Mouse (Mus musculus) adrenal gland, adult 2 months (tissue): ENCODE measurements around the gene Larp7. TPM values are rescaled to one million over a fixed set of nuclear protein-coding genes. Genes with fewer than 3 reads are reported as not detected.

Source experiments
- DNase-seq: peaks from one replicate; pipeline ENCODE4 v3.0.0; 2021
- microRNA-seq, 2 experiments: library from miRNA; unstranded; fragments of <30 nt; microRNA quantifications; one replicate each; pipeline ENCODE4 v1.2.0; 2021
- polyA plus RNA-seq: library from polyadenylated mRNA; depleted of rRNA; stranded (reverse); fragments of >200 nt; gene quantifications from 2 replicates; pipeline ENCODE4 v1.2.3, GENCODE M21; 2012; rRNA removed
- total RNA-seq, 2 experiments: library from RNA; stranded (reverse); gene quantifications; 2 replicates each; pipeline ENCODE4 v1.2.3; 2021

The Larp7 gene
- total and polyA plus RNA-seq, 3 experiments: 20.5 to 23.5 TPM; not detected in 1

DNA sequence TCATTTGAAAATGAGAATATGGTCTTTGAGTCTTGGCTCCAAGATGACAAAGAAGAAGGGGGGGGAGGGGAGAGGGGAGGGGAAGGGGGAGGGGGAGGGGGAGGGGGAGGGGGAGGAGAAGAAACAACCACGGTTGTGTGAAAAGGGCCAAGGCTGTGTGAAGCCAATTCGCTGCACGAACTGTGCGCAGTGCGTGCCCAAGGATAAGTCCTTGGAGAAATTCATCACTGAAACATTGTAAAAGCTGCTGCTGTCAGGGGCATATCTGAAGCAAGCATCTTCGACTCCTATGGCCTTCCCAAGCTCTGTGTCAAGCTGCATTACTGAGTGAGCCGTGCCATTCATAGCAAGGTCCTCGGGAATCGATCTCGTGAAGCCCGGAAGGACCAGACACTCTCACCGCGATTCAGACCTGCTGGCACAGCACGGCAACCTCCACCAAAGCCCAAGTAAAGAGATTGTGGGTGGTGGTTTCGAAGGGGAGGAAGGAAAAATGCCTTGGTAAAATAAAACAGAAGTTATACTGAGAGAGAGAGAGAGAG lies 40.3 kb downstream of the Larp7 start:
- DNase-seq: peak; percentile 76

DNA sequence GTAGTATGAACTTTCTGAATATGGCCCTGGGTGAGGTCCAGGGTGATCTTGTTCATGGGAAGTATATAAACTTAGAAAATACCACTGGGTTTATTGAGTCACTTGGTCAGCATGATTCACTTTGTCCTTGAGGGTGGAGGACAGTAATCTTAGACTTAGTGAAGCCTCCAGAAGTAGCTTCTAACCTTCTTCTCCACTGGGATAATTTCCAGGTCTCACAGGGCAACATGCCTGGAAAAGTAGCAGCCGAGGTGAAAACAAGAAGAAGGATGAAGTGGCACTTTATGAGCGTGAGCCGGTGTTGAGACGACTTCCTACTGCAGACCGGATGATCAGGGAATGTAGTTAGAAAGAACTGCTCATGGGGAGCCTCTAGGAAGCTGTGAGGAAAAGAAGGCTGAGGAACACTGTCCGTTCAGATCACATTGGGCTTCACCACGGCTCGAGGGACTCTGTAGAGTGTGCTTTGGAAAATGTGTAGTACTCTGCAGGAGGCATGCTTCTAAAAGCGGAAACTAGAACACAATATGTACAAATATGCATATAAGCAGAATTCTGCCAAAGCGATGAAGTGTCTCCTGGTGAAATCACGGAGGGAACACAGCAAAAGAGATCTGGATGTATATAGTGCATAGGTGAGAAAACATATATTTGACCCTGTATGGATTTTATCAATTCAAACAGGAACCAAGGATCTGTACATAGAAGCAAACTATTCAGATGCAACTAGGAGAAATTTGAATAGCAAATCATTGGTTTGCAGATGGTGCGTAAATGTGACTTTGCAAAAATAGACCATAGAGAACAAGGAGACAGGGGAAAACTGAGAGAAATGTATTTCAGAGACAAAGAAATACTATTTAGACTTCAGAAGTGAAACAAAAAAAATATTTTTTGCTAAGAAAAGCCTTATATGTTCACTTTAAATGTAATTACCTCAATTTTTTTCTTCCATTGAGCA lies 41.1 kb downstream of the Larp7 start:
- DNase-seq: peak; percentile 63

DNA sequence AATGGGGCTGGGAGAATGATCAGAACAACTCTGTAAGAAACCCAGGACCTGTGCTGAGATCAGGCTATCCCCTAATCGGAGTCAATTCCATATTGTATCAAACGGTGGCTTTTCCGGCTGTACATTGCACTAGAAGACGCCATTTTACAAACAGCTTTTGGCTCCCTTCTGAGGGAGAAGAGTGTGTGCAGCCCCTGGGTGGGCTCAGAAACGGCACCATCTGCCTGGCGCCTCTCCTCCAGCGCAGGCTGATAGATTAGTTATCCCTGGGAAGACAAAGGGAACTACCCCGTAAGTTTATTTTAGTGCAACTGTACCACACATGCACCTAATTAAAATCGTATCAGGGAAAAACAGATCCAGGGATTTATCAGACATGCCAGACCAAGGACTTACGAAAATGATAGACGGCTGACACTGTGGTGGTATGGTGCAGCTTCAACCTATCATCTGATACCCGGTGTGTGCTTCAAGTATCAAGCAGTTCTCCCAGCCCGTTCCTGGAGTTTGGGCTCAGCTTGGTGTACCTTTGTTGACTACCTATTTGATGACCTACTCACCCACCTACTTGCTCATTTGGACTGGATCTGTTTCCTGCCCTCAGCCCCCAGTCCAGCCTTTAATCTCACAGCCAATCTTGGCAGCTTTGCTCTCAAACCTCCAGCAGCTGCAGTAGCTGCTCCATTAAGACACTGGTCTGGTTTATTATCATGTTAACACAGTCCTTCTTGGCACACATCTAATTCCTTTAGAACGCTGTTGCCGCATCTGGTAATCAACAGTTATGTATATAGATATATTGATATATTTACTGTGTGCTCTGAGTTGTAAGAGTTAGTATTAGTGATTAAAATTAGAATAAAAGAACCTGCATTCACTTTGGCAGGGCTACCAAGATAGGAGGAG lies 45.0 kb downstream of the Larp7 start:
- no peak for DNase-seq

DNA sequence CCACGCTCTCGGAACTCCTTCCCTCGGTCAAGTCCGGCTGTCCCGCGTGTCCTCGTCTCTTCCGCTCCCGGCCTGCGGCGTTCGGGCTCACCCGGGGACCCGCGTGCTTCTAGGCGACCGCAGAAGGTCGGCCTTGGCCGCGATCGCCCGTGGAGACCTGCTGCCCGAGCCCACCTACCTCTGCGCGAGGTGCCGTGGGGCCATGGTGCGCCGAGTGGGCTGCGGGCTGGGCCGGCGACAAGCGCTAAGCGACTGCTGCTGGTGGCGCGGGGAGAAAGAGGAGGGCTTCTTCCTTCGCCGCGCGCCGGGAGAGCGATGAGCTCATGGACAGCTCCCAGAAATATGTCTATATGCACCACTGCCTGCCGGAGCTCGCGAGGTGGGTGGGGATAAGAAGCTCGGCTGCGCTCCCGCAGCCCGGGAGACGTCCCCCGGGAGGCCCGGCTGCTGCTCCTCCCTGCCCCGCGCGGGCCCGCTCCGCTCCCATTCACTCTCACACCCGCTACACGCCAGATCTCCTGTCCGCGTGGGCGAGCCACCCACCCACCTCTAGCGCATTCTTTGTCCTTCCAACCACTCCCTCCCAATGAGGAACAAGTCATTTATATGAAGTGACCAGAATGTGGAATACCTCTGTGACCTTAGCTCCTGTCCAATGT lies 54.3 kb downstream of the Larp7 start, which contains the start of gene Ank2:
Gene Ank2, minus strand, starts transcription at position 609 of the 659 bp plus-strand sequence.
- peak; percentile 82 for DNase-seq

DNA sequence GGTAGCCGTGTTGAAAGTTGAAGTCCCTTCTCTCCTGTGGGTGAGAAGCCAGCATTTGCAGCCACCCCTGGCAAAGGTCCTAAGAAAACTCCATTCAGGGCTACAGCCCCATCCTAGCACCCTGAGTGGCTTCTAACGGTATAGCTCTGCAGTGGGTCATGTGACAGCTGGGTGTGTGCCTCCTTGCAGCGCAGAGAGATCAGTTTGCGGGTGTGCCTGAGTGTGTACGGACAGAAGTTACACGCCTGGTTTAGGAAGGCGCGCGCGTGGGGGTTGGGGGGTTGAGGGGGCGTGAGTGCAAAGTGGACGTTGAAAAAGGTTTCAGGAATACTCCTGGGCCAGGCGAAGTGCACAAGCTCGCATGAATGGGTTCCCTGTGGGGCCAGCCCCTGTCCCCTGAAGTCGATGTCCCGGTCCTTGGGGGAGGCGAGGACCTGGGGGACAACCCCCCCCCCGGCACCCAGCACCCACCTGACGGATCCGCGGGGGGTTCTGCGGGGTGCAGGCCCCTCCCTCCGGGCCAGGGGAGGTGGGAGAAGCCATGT lies 54.9 kb downstream of the Larp7 start:
- peak; percentile 41 for DNase-seq

DNA sequence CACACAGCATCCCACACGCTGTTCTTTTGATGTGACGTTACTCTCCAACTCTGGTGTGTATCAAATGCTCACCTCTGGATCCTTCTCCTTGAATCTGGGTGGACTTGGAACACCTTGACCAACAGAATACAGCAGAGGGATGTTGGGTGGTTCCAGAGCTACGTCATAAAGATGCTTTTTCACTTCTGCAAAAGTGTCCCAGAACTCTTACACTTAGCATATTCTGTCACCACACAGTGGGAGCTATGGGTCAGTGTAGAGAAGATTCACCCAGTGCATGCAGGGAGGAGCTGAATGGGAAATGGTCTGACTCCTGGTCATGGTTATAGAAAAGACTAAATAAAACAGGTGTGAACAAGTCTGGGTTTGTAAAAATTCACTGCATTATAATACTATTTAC lies 60.5 kb downstream of the Larp7 start:
- DNase-seq: no peak

DNA sequence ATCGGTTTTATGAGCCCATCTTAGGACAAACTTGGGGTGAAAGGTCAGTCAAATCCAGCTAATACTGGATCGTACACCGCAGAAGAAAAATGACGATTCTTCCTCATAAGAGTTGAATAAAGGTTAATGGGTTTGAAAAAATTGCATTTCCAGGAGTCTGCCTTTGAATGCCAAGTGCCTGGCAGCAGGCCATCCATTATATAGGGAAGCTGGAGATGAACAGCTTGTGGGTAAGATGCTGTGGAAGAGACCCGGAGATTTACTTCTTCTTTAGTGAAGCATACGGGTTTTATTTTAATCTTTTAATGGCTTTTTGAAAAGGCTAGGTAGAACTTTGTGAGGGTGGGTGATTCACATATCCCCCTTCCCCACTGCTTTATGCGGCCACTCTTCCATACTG lies 65.8 kb downstream of the Larp7 start:
- DNase-seq: no peak

Small RNA genes lying within 50 kb of the gene (microRNA-seq; reads per million reads assigned to microRNA genes)
- gene Mir302a (12.8 to 15.6 reads per million in 2 experiments), gene Mir302b (13.6 to 16.5 reads per million in 2 experiments), gene Mir302c (1.3 to 2.1 reads per million in 2 experiments), gene Mir302d (13.8 to 17.8 reads per million in 2 experiments), gene Mir367 (0 reads per million in 2 experiments)

Other genes with a start within 250 kb of the Larp7 start
- 10 to 100 TPM; 36.3 to 44.8 TPM for gene Ank2, start 54.0 kb downstream of the Larp7 start, total RNA-seq
- gene Ank2, start 54.0 kb downstream of the Larp7 start, polyA plus RNA-seq: 19.6 and 30.1 TPM in 2 replicates
- 1 to 10 TPM in 1 of 2 experiments, under 1 TPM in 1; 0.98 to 1.1 TPM for gene Zgrf1, start 140 bp upstream of the Larp7 start, total RNA-seq
- gene Zgrf1, start 140 bp upstream of the Larp7 start, polyA plus RNA-seq: 0.10 and 0.18 TPM in 2 replicates
- not detected for gene Neurog2, start 79.8 kb upstream of the Larp7 start, total RNA-seq
- gene Neurog2, start 79.8 kb upstream of the Larp7 start, polyA plus RNA-seq: not detected in 2 replicates
- 1 to 10 TPM; 6.8 to 9.2 TPM for gene Alpk1, start 227.2 kb upstream of the Larp7 start, total RNA-seq
- 0.75 and 1.2 TPM in 2 replicates for gene Alpk1, start 227.2 kb upstream of the Larp7 start, polyA plus RNA-seq
- 1 to 10 TPM; 3.4 to 6.5 TPM for gene Tifa, start 236.5 kb upstream of the Larp7 start, total RNA-seq
- 16.4 and 23.6 TPM in 2 replicates for gene Tifa, start 236.5 kb upstream of the Larp7 start, polyA plus RNA-seq